Mouse (Mus musculus): ENCODE data around the gene Zfhx3. TPM values are rescaled to one million over a fixed set of nuclear protein-coding genes. Genes with fewer than 3 reads are reported as not detected.

Zfhx3 gene
- polyA plus RNA-seq, 1 experiment from 2014 or later, result 1.2 TPM

DNA sequence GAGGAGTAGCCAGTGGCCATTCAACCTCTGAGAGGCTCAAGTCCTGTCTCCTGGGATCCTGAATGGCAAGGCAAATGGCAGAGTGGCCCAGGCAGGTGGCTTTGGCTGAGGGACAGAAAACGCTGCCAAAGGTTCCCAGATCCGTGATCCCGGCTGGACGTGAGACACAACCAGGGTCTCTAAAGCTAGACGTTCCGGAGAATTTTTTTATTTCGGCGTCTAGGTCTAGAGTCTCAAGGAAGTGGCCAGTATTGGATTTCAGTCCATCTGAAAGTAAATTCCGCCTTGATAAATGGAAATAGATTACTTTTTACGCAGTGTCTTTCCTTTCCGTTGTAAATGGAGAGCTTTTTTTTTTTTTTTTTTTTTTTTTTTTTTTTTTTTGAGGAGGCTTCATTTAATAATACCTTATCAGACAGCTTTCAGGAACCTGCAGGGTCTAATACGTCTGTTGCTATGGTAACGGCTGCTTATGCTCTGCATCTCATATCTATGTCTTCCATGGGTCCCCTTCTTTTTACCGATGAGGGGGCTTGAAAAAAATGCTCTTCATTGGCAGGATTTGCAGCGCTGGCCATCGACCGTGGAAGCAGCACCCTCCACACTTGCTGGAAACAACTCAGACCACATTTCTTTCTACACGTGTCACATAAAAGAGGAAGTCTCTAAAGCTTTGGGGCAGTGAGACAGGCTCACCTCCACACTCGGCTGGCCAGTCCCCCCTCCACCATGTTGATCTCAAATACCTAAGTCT is 994.4 kb downstream of the Zfhx3 start:
- Histone ChIP-seq H3K4me2 (ENCODE audit: low read depth, low read length) (no peak overlapping the region), H3K9ac (ENCODE audit: low read depth, low read length) (no peak overlapping the region), H3K4me3 (ENCODE audit: low read depth, low read length) (no peak overlapping the region), H3K27ac (ENCODE audit: low read length) (no peak overlapping the region), H3K9me3 (replicated peaks; ENCODE audit: control insufficient read depth, low read length) (no peaks in the 10 kb centered on the region), H3K4me1 (ENCODE audit: control insufficient read depth, low read depth, low read length) (no peaks in the 10 kb centered on the region), H3K36me3 (ENCODE audit: control insufficient read depth, insufficient read depth) (no peaks in the 10 kb centered on the region), H3K27me3 (ENCODE audit: control insufficient read depth, insufficient read depth, low read depth, low read length) (no peaks in the 10 kb centered on the region)
- no peak for ATAC-seq (ENCODE audit: low read depth)
- WGBS (ENCODE audit: insufficient replicate concordance), result 50% methylated on average over 19 of the region's 19 CpGs

GRCm38 (mm10) chr8:108937904-108938455 is 995.5 kb downstream of the Zfhx3 start:
- Histone ChIP-seq H3K27me3 (ENCODE audit: control insufficient read depth, insufficient read depth, low read depth, low read length) (no peaks in the 10 kb centered on the region), H3K27ac (ENCODE audit: low read length) (no peak overlapping the region), H3K4me1 (ENCODE audit: control insufficient read depth, low read depth, low read length) (no peaks in the 10 kb centered on the region), H3K9me3 (replicated peaks; ENCODE audit: control insufficient read depth, low read length) (no peaks in the 10 kb centered on the region), H3K4me2 (ENCODE audit: low read depth, low read length) (no peak overlapping the region), H3K36me3 (ENCODE audit: control insufficient read depth, insufficient read depth) (no peaks in the 10 kb centered on the region), H3K9ac (ENCODE audit: low read depth, low read length) (no peak overlapping the region), H3K4me3 (ENCODE audit: low read depth, low read length) (no peak overlapping the region)
- ATAC-seq (ENCODE audit: low read depth), result no peak
- 75% methylated on average over 8 of the region's 8 CpGs for WGBS (ENCODE audit: insufficient replicate concordance)

GRCm38 (mm10) chr8:108942686-108943085 is 1000.2 kb downstream of the Zfhx3 start:
- Histone ChIP-seq H3K27ac (ENCODE audit: low read length) (no peak overlapping the region), H3K27me3 (ENCODE audit: control insufficient read depth, insufficient read depth, low read depth, low read length) (no peaks in the 10 kb centered on the region), H3K9ac (ENCODE audit: low read depth, low read length) (no peak overlapping the region), H3K4me3 (ENCODE audit: low read depth, low read length) (no peak overlapping the region), H3K9me3 (replicated peaks; ENCODE audit: control insufficient read depth, low read length) (no peaks in the 10 kb centered on the region; the same call in 1 of the 2 replicates), H3K4me1 (ENCODE audit: control insufficient read depth, low read depth, low read length) (no peaks in the 10 kb centered on the region), H3K4me2 (ENCODE audit: low read depth, low read length) (no peak overlapping the region), H3K36me3 (ENCODE audit: control insufficient read depth, insufficient read depth) (peaks cover 12% of the 10 kb centered on the region)
- ATAC-seq (ENCODE audit: low read depth), result no peak
- WGBS (ENCODE audit: insufficient replicate concordance), result 71% methylated on average over 8 of the region's 8 CpGs

DNA sequence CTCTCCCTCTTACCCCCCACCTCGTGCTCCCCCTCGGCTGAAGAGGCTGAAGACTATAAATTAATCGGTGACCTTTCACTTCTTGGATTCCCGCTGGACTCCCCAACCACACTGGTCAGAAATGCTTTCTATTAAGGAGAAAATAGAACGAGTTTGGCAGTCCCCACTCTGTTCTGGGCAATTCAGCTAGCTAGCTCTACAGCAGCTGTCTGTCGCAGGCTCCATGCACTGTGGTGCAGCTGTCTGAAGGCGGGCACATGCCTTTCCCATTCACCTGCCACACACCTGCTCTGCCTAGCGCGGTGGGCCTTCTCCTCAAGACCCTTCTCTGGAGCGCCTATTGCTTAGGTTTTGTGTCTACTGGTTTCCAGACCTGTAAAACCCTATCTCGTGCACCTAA is 1000.7 kb downstream of the Zfhx3 start:
- Histone ChIP-seq H3K27me3 (ENCODE audit: control insufficient read depth, insufficient read depth, low read depth, low read length) (no peaks in the 10 kb centered on the region), H3K36me3 (ENCODE audit: control insufficient read depth, insufficient read depth) (peaks cover 17% of the 10 kb centered on the region), H3K9me3 (replicated peaks; ENCODE audit: control insufficient read depth, low read length) (no peaks in the 10 kb centered on the region; the same call in 1 of the 2 replicates), H3K9ac (ENCODE audit: low read depth, low read length) (no peak overlapping the region), H3K27ac (ENCODE audit: low read length) (no peak overlapping the region), H3K4me2 (ENCODE audit: low read depth, low read length) (no peak overlapping the region), H3K4me1 (ENCODE audit: control insufficient read depth, low read depth, low read length) (no peaks in the 10 kb centered on the region), H3K4me3 (ENCODE audit: low read depth, low read length) (no peak overlapping the region)
- 61% methylated on average over 11 of the region's 11 CpGs for WGBS (ENCODE audit: insufficient replicate concordance)
- no peak for ATAC-seq (ENCODE audit: low read depth)

DNA sequence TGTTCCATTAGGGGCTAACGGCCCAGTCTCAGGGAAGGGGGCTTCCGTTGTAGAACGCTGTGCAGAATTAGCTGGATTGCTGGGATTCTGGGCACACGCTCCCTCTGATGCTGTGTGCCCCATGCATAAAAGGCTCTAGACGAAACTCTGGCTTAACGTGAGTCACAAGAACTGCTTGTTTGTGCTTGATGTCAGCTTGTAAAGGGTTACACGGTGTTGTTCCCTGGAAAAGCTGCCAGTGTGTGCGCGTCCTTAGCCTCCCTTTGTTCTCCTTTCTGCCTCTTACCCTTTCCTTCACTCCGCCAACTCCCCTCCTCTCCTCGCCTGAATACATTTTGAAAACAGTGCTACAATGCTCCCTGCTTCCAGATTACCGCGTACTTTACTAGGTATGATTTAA is 1001.9 kb downstream of the Zfhx3 start:
- no peak overlapping the region for H3K27ac ChIP-seq (ENCODE audit: low read length)
- H3K4me3 ChIP-seq (ENCODE audit: low read depth, low read length), result no peak overlapping the region
- H3K4me1 ChIP-seq (ENCODE audit: control insufficient read depth, low read depth, low read length), result no peaks in the 10 kb centered on the region
- peaks cover 10% of the 10 kb centered on the region for H3K9me3 ChIP-seq (replicated peaks; ENCODE audit: control insufficient read depth, low read length)
- no peaks in the 10 kb centered on the region for H3K27me3 ChIP-seq (ENCODE audit: control insufficient read depth, insufficient read depth, low read depth, low read length)
- peaks cover 27% of the 10 kb centered on the region for H3K36me3 ChIP-seq (ENCODE audit: control insufficient read depth, insufficient read depth)
- no peak for ATAC-seq (ENCODE audit: low read depth)
- WGBS (ENCODE audit: insufficient replicate concordance), result 77% methylated on average over 13 of the region's 13 CpGs
- no peak overlapping the region for H3K9ac ChIP-seq (ENCODE audit: low read depth, low read length)
- H3K4me2 ChIP-seq (ENCODE audit: low read depth, low read length), result no peak overlapping the region

- H3K27me3 ChIP-seq (ENCODE audit: control insufficient read depth, insufficient read depth, low read depth, low read length), result no peaks in the 10 kb centered on the region
- H3K4me1 ChIP-seq (ENCODE audit: control insufficient read depth, low read depth, low read length), result no peaks in the 10 kb centered on the region
- no peak overlapping the region for H3K4me3 ChIP-seq (ENCODE audit: low read depth, low read length)
- H3K4me2 ChIP-seq (ENCODE audit: low read depth, low read length), result no peak overlapping the region
- peaks cover 52% of the 10 kb centered on the region for H3K36me3 ChIP-seq (ENCODE audit: control insufficient read depth, insufficient read depth)
- H3K27ac ChIP-seq (ENCODE audit: low read length), result no peak overlapping the region
- WGBS (ENCODE audit: insufficient replicate concordance), result 85% methylated on average over 21 of the region's 21 CpGs
- H3K9me3 ChIP-seq (replicated peaks; ENCODE audit: control insufficient read depth, low read length), result peaks cover 22% of the 10 kb centered on the region
- H3K9ac ChIP-seq (ENCODE audit: low read depth, low read length), result no peak overlapping the region
- ATAC-seq (ENCODE audit: low read depth), result no peak
These were observed 1007.9 kb downstream of the Zfhx3 start for GRCm38 (mm10) chr8:108950311-108950710.

- Histone ChIP-seq H3K9me3 (replicated peaks; ENCODE audit: control insufficient read depth, low read length) (peaks cover 22% of the 10 kb centered on the region), H3K27me3 (ENCODE audit: control insufficient read depth, insufficient read depth, low read depth, low read length) (no peaks in the 10 kb centered on the region), H3K9ac (ENCODE audit: low read depth, low read length) (no peak overlapping the region), H3K36me3 (ENCODE audit: control insufficient read depth, insufficient read depth) (peaks cover 60% of the 10 kb centered on the region), H3K4me2 (ENCODE audit: low read depth, low read length) (no peak overlapping the region), H3K4me3 (ENCODE audit: low read depth, low read length) (no peak overlapping the region), H3K4me1 (ENCODE audit: control insufficient read depth, low read depth, low read length) (no peaks in the 10 kb centered on the region), H3K27ac (ENCODE audit: low read length) (no peak overlapping the region)
- WGBS (ENCODE audit: insufficient replicate concordance), result 65% methylated on average over 12 of the region's 12 CpGs
- no peak for ATAC-seq (ENCODE audit: low read depth)
These were observed 1009.1 kb downstream of the Zfhx3 start for GRCm38 (mm10) chr8:108951560-108951959.

DNA sequence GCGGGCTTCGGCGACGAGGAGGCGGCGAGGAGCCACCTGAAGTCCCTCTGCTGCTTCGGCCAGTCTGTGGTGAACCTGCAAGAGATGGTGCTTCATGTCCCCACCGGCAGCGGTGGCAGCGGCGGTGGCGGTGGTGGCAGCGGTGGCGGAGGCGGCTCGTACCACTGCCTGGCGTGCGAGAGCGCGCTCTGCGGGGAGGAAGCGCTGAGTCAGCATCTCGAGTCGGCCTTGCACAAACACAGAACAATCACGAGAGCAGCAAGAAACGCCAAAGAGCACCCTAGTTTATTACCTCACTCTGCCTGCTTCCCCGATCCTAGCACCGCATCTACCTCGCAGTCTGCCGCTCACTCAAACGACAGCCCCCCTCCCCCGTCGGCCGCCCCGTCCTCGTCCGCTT is 1014.0 kb downstream of the Zfhx3 start:
- Histone ChIP-seq H3K27ac (ENCODE audit: low read length) (no peak overlapping the region), H3K9ac (ENCODE audit: low read depth, low read length) (no peak overlapping the region), H3K4me1 (ENCODE audit: control insufficient read depth, low read depth, low read length) (no peaks in the 10 kb centered on the region), H3K4me2 (ENCODE audit: low read depth, low read length) (no peak overlapping the region), H3K36me3 (ENCODE audit: control insufficient read depth, insufficient read depth) (peaks cover 15% of the 10 kb centered on the region), H3K4me3 (ENCODE audit: low read depth, low read length) (no peak overlapping the region), H3K9me3 (replicated peaks; ENCODE audit: control insufficient read depth, low read length) (peaks cover 2% of the 10 kb centered on the region; the same call in 1 of the 2 replicates), H3K27me3 (ENCODE audit: control insufficient read depth, insufficient read depth, low read depth, low read length) (no peaks in the 10 kb centered on the region)
- WGBS (ENCODE audit: insufficient replicate concordance), result 74% methylated on average over 37 of the region's 37 CpGs
- no peak for ATAC-seq (ENCODE audit: low read depth)

- WGBS (ENCODE audit: insufficient replicate concordance), result 64% methylated on average over 7 of the region's 7 CpGs
- H3K9me3 ChIP-seq (replicated peaks; ENCODE audit: control insufficient read depth, low read length), result no peaks in the 10 kb centered on the region
- H3K27me3 ChIP-seq (ENCODE audit: control insufficient read depth, insufficient read depth, low read depth, low read length), result no peaks in the 10 kb centered on the region
- no peaks in the 10 kb centered on the region for H3K4me1 ChIP-seq (ENCODE audit: control insufficient read depth, low read depth, low read length)
- no peak overlapping the region for H3K4me3 ChIP-seq (ENCODE audit: low read depth, low read length)
- no peak overlapping the region for H3K27ac ChIP-seq (ENCODE audit: low read length)
- no peak overlapping the region for H3K4me2 ChIP-seq (ENCODE audit: low read depth, low read length)
- H3K9ac ChIP-seq (ENCODE audit: low read depth, low read length), result no peak overlapping the region
- no peak for ATAC-seq (ENCODE audit: low read depth)
- no peaks in the 10 kb centered on the region for H3K36me3 ChIP-seq (ENCODE audit: control insufficient read depth, insufficient read depth)
These were observed 1020.1 kb downstream of the Zfhx3 start for GRCm38 (mm10) chr8:108962516-108962915.
